In the genomic region with DNA sequence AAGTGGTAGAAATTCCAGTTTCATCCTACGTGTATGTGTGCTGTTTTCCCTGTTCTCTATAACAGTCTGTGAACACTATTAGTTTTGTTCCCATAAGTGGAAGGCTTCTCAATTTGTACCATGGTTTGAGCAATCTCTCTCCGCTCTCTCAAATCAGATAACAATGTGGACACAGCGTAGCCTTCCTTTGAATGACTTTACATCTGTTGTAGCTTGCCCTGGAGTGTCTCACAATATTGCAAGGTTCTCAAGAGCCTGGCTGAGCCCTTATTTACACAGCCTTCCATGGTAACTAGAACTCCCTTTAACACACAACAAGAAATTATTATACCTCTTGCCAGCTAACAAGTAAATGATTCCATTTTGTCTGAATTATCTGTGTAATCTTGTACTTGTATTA, we compare ENCODE assay signal across 18 mouse cellular contexts.
DNase-seq lines count a peak whose midpoint lies in the region; ATAC-seq and TF ChIP-seq lines count a peak whose summit lies in the region.
"Had no signal": no experiment of that assay in that cellular context is flagged by ENCODE, and none has a peak within 500 bp of the region (broad histone marks: within the 10 kb centered on the region; RNA-seq: fewer than 3 reads in every experiment).

No protein-coding gene starts in this region.

- H3K9me3 ChIP-seq in lung, embryonic 14.5 days (ENCODE audit: low read depth, low read length) = no peaks in the 10 kb centered on the region
- H3K9me3 ChIP-seq in lung, embryonic 16.5 days (ENCODE audit: control insufficient read depth, low read length) = no peaks in the 10 kb centered on the region
- no peaks in the 10 kb centered on the region for H3K9me3 ChIP-seq in stomach, embryonic 16.5 days (replicated peaks; ENCODE audit: control insufficient read depth, low read length)
- H3K9me3 ChIP-seq in hindbrain, embryonic 12.5 days (replicated peaks) = no peaks in the 10 kb centered on the region
- H3K9me3 ChIP-seq: embryonic facial prominence, embryonic 10.5 days; heart, embryonic 10.5 days; hindbrain, embryonic 15.5 days had no signal

- WGBS in lung, embryonic 14.5 days = 59% methylated on average over 3 of the region's 3 CpGs
- 48% methylated on average over 3 of the region's 3 CpGs for WGBS in lung, embryonic 16.5 days
- 52% methylated on average over 3 of the region's 3 CpGs for WGBS in stomach, embryonic 16.5 days
- 68% methylated on average over 3 of the region's 3 CpGs for WGBS in hindbrain, embryonic 12.5 days

- H3K36me3 ChIP-seq in lung, embryonic 14.5 days (ENCODE audit: insufficient read depth) = no peaks in the 10 kb centered on the region
- no peaks in the 10 kb centered on the region for H3K36me3 ChIP-seq in lung, embryonic 16.5 days (ENCODE audit: control insufficient read depth, insufficient read depth, low read length)
- no peaks in the 10 kb centered on the region for H3K36me3 ChIP-seq in stomach, embryonic 16.5 days (ENCODE audit: control insufficient read depth, insufficient read depth, low read length)
- no peaks in the 10 kb centered on the region for H3K36me3 ChIP-seq in hindbrain, embryonic 12.5 days
- H3K36me3 ChIP-seq: embryonic facial prominence, embryonic 10.5 days; heart, embryonic 10.5 days; hindbrain, embryonic 15.5 days had no signal

- no peaks in the 10 kb centered on the region for H3K4me1 ChIP-seq in lung, embryonic 14.5 days (ENCODE audit: insufficient read depth)
- peaks cover 7% of the 10 kb centered on the region; the same call in 1 of the 2 replicates for H3K4me1 ChIP-seq in lung, embryonic 16.5 days (replicated peaks; ENCODE audit: control insufficient read depth, insufficient read depth, low read length)
- H3K4me1 ChIP-seq in stomach, embryonic 16.5 days (ENCODE audit: control insufficient read depth, insufficient read depth, low read length) = no peaks in the 10 kb centered on the region
- peaks cover 34% of the 10 kb centered on the region for H3K4me1 ChIP-seq in hindbrain, embryonic 12.5 days

- DNase-seq in lung, embryonic 14.5 days = peak; percentile 46
- DNase-seq in lung, postnatal 14 days = no peak
- peak; percentile 81 for DNase-seq in MN1 (ENCODE audit: low spot score)
- DNase-seq: adrenal gland, adult 2 months; adrenal gland, postnatal 25 days; cerebellum, adult 18-20 months; cerebellum, adult 9-11 months; cerebellum, postnatal 36 days; gastrocnemius, postnatal 10 days; heart, postnatal 4 days had no signal

- ATAC-seq in lung, embryonic 14.5 days (ENCODE audit: insufficient read depth) = peak; percentile 78
- peak; percentile 96 for ATAC-seq in lung, embryonic 16.5 days (ENCODE audit: low read depth)
- ATAC-seq in stomach, embryonic 16.5 days (ENCODE audit: insufficient read depth, low FRiP score) = peak; percentile 50; the same call in 1 of the 2 replicates
- ATAC-seq in hindbrain, embryonic 12.5 days (ENCODE audit: low FRiP score) = no peak
- ATAC-seq: forebrain, embryonic 16.5 days had no signal

- no peak overlapping the region for H3K4me3 ChIP-seq in lung, embryonic 14.5 days (ENCODE audit: low read depth, low read length)
- H3K4me3 ChIP-seq in lung, embryonic 16.5 days (ENCODE audit: low read length) = no peak overlapping the region
- H3K4me3 ChIP-seq in stomach, embryonic 16.5 days (replicated peaks; ENCODE audit: low read length) = no peak overlapping the region
- no peak overlapping the region for H3K4me3 ChIP-seq in hindbrain, embryonic 12.5 days
- H3K4me3 ChIP-seq: embryonic facial prominence, embryonic 10.5 days; heart, embryonic 10.5 days; hindbrain, embryonic 15.5 days had no signal

- H3K9ac ChIP-seq in lung, embryonic 14.5 days = no peak overlapping the region
- H3K9ac ChIP-seq in lung, embryonic 16.5 days (ENCODE audit: low read length) = no peak overlapping the region
- no peak overlapping the region for H3K9ac ChIP-seq in stomach, embryonic 16.5 days (ENCODE audit: low read length)
- H3K9ac ChIP-seq in hindbrain, embryonic 12.5 days = no peak overlapping the region
- H3K9ac ChIP-seq: hindbrain, embryonic 15.5 days had no signal

- H3K4me2 ChIP-seq in lung, embryonic 14.5 days = no peak overlapping the region
- H3K4me2 ChIP-seq in lung, embryonic 16.5 days (ENCODE audit: low read depth, low read length) = no peak overlapping the region
- no peak overlapping the region for H3K4me2 ChIP-seq in stomach, embryonic 16.5 days (ENCODE audit: low read depth, low read length)
- no peak overlapping the region for H3K4me2 ChIP-seq in hindbrain, embryonic 12.5 days (replicated peaks)
- H3K4me2 ChIP-seq: hindbrain, embryonic 15.5 days had no signal

- H3K27ac ChIP-seq in lung, embryonic 14.5 days (ENCODE audit: low read depth) = no peak overlapping the region
- no peak overlapping the region for H3K27ac ChIP-seq in lung, embryonic 16.5 days (ENCODE audit: low read length)
- no peak overlapping the region for H3K27ac ChIP-seq in stomach, embryonic 16.5 days (ENCODE audit: low read length)
- H3K27ac ChIP-seq in hindbrain, embryonic 12.5 days = no peak overlapping the region
- H3K27ac ChIP-seq: embryonic facial prominence, embryonic 10.5 days; heart, embryonic 10.5 days; hindbrain, embryonic 15.5 days had no signal

- TF ChIP-seq CTCF in lung, embryonic 14.5 days (IDR thresholded peaks at IDR 0.05; ENCODE audit: low read depth) = no peak

- H3K27me3 ChIP-seq in lung, embryonic 14.5 days (ENCODE audit: insufficient read depth, low read length) = no peaks in the 10 kb centered on the region
- H3K27me3 ChIP-seq in lung, embryonic 16.5 days (ENCODE audit: control insufficient read depth, insufficient read depth, low read depth, low read length) = no peaks in the 10 kb centered on the region
- no peaks in the 10 kb centered on the region for H3K27me3 ChIP-seq in stomach, embryonic 16.5 days (ENCODE audit: control insufficient read depth, insufficient read depth, low read length)
- no peaks in the 10 kb centered on the region for H3K27me3 ChIP-seq in hindbrain, embryonic 12.5 days
- H3K27me3 ChIP-seq: CH12.LX; hindbrain, embryonic 15.5 days had no signal
